Mouse (Mus musculus): ENCODE data around the gene Zfp866. TPM values are rescaled to one million over a fixed set of nuclear protein-coding genes. Genes with fewer than 3 reads are reported as not detected.

The Zfp866 gene
- total and polyA plus RNA-seq, 3 experiments: 11.7 to 12.3 TPM; not detected in 1

- DNase-seq (ENCODE audit: low read depth, low spot score): no peak
- Histone ChIP-seq H3K9me3 (replicated peaks; ENCODE audit: insufficient read depth, low read length) (no peaks in the 10 kb centered on the region), H3K36me3 (ENCODE audit: control insufficient read depth in 1 of 2, insufficient read depth in 2 of 2, low read length in 2 of 2) (no peaks in the 10 kb centered on the region; a peak in 1 of 4 replicates), H3K9ac (ENCODE audit: control insufficient read depth, low read depth, low read length, poor library complexity, severe bottlenecking) (no peak overlapping the region), H3K27me3 (ENCODE audit: control insufficient read depth in 1 of 2, insufficient read depth in 2 of 2, low read length in 2 of 2) (no peaks in the 10 kb centered on the region), H3K4me3 (ENCODE audit: control insufficient read depth in 1 of 2, insufficient read depth in 1 of 2, low read depth in 2 of 2, low read length in 2 of 2) (no peak overlapping the region), H3K27ac (ENCODE audit: control insufficient read depth, low read depth, low read length) (no peak overlapping the region), H3K79me2 (ENCODE audit: control insufficient read depth, insufficient read depth, low read length, poor library complexity) (no peaks in the 10 kb centered on the region), H3K4me1 (ENCODE audit: control insufficient read depth in 1 of 2, insufficient read depth in 2 of 2, low read length in 2 of 2) (no peaks in the 10 kb centered on the region)
- TF ChIP-seq JUND (IDR thresholded peaks at IDR 0.05; ENCODE audit: low read depth, low read length) (no peak), CTCF (IDR thresholded peaks at IDR 0.05 in 2 of 3, conservative IDR thresholded peaks at IDR 0.05 in 1 of 3; ENCODE audit: control insufficient read depth in 1 of 3, insufficient read depth in 1 of 3, low read depth in 2 of 3, low read length in 3 of 3, poor library complexity in 1 of 3, severe bottlenecking in 1 of 3) (no peak), POLR2A (IDR thresholded peaks at IDR 0.05; ENCODE audit: control insufficient read depth in 1 of 2, insufficient read depth in 1 of 2, low read depth in 1 of 2, low read length in 2 of 2, poor library complexity in 1 of 2) (no peak), CHD1 (IDR thresholded peaks at IDR 0.05; ENCODE audit: low read depth, low read length) (no peak), GATA1 (IDR thresholded peaks at IDR 0.05; ENCODE audit: low read depth, low read length) (no peak), USF1 (IDR thresholded peaks at IDR 0.05; ENCODE audit: low read depth, low read length) (no peak), GABPA (IDR thresholded peaks at IDR 0.05; ENCODE audit: low read depth, low read length) (no peak), EP300 (IDR thresholded peaks at IDR 0.05; ENCODE audit: low read depth in 1 of 2, low read length in 2 of 2) (no peak), RCOR1 (IDR thresholded peaks at IDR 0.05; ENCODE audit: low read depth, low read length) (no peak), NELFE (IDR thresholded peaks at IDR 0.05; ENCODE audit: low read depth, low read length) (no peak)
Measured at GRCm38 (mm10) chr8:69815396-69815795, 24.4 kb upstream of the Zfp866 start.

- no peaks in the 10 kb centered on the region for H3K9me3 ChIP-seq (replicated peaks; ENCODE audit: insufficient read depth, low read length)
- no peak for TF ChIP-seq USF1 (IDR thresholded peaks at IDR 0.05; ENCODE audit: low read depth, low read length)
- TF ChIP-seq CTCF (IDR thresholded peaks at IDR 0.05 in 2 of 3, conservative IDR thresholded peaks at IDR 0.05 in 1 of 3; ENCODE audit: control insufficient read depth in 1 of 3, insufficient read depth in 1 of 3, low read depth in 2 of 3, low read length in 3 of 3, poor library complexity in 1 of 3, severe bottlenecking in 1 of 3): no peak; a peak in 1 of 6 replicates
- TF ChIP-seq MEF2A (IDR thresholded peaks at IDR 0.05; ENCODE audit: extremely low read depth, insufficient replicate concordance, low read depth, low read length, poor library complexity, severe bottlenecking): no peak
- TF ChIP-seq ZMIZ1 (IDR thresholded peaks at IDR 0.05; ENCODE audit: low read depth, low read length): no peak
- no peak for TF ChIP-seq MAX (IDR thresholded peaks at IDR 0.05; ENCODE audit: low read length)
- TF ChIP-seq MXI1 (IDR thresholded peaks at IDR 0.05; ENCODE audit: low read depth, low read length): no peak
- no peaks in the 10 kb centered on the region; a peak in 2 of 4 replicates for H3K36me3 ChIP-seq (ENCODE audit: control insufficient read depth in 1 of 2, insufficient read depth in 2 of 2, low read length in 2 of 2)
- no peak overlapping the region for H3K9ac ChIP-seq (ENCODE audit: control insufficient read depth, low read depth, low read length, poor library complexity, severe bottlenecking)
- no peak for DNase-seq (ENCODE audit: low read depth, low spot score)
- H3K4me3 ChIP-seq (ENCODE audit: control insufficient read depth in 1 of 2, insufficient read depth in 1 of 2, low read depth in 2 of 2, low read length in 2 of 2): no peak overlapping the region
- H3K79me2 ChIP-seq (ENCODE audit: control insufficient read depth, insufficient read depth, low read length, poor library complexity): no peaks in the 10 kb centered on the region; the same call in 1 of the 2 replicates
- no peaks in the 10 kb centered on the region for H3K4me1 ChIP-seq (ENCODE audit: control insufficient read depth in 1 of 2, insufficient read depth in 2 of 2, low read length in 2 of 2)
- H3K27ac ChIP-seq (ENCODE audit: control insufficient read depth, low read depth, low read length): no peak overlapping the region
- H3K27me3 ChIP-seq (ENCODE audit: control insufficient read depth in 1 of 2, insufficient read depth in 2 of 2, low read length in 2 of 2): no peaks in the 10 kb centered on the region
Measured at GRCm38 (mm10) chr8:69814881-69815280, 23.9 kb upstream of the Zfp866 start.

GRCm38 (mm10) chr8:69809820-69810219, 18.8 kb upstream of the Zfp866 start:
- Histone ChIP-seq H3K27ac (ENCODE audit: control insufficient read depth, low read depth, low read length) (no peak overlapping the region), H3K9me3 (replicated peaks; ENCODE audit: insufficient read depth, low read length) (no peaks in the 10 kb centered on the region), H3K36me3 (ENCODE audit: control insufficient read depth in 1 of 2, insufficient read depth in 2 of 2, low read length in 2 of 2) (peaks cover 4 to 6% of the 10 kb centered on the region in 2 experiments; a peak in 2 of 4 replicates), H3K27me3 (ENCODE audit: control insufficient read depth in 1 of 2, insufficient read depth in 2 of 2, low read length in 2 of 2) (no peaks in the 10 kb centered on the region), H3K4me1 (ENCODE audit: control insufficient read depth in 1 of 2, insufficient read depth in 2 of 2, low read length in 2 of 2) (no peaks in the 10 kb centered on the region), H3K4me3 (ENCODE audit: control insufficient read depth in 1 of 2, insufficient read depth in 1 of 2, low read depth in 2 of 2, low read length in 2 of 2) (no peak overlapping the region), H3K79me2 (ENCODE audit: control insufficient read depth, insufficient read depth, low read length, poor library complexity) (peaks cover 7% of the 10 kb centered on the region), H3K9ac (ENCODE audit: control insufficient read depth, low read depth, low read length, poor library complexity, severe bottlenecking) (peak overlapping the region; percentile 10; the same call in 1 of the 2 replicates)
- no peak for DNase-seq (ENCODE audit: low read depth, low spot score)
- TF ChIP-seq KAT2A (conservative IDR thresholded peaks at IDR 0.05; ENCODE audit: low read depth, low read length) (no peak), MYB (IDR thresholded peaks at IDR 0.05; ENCODE audit: low read depth, low read length) (no peak), MYC (IDR thresholded peaks at IDR 0.05; ENCODE audit: low read depth, low read length) (no peak), CHD2 (IDR thresholded peaks at IDR 0.05; ENCODE audit: low read length) (no peak), SIN3A (IDR thresholded peaks at IDR 0.05; ENCODE audit: low read length) (no peak), USF2 (IDR thresholded peaks at IDR 0.05; ENCODE audit: borderline replicate concordance in 1 of 2, insufficient read depth in 1 of 2, low read depth in 1 of 2, low read length in 2 of 2) (no peak), GABPA (IDR thresholded peaks at IDR 0.05; ENCODE audit: low read depth, low read length) (no peak), EP300 (IDR thresholded peaks at IDR 0.05; ENCODE audit: low read depth in 1 of 2, low read length in 2 of 2) (no peak), CHD1 (IDR thresholded peaks at IDR 0.05; ENCODE audit: low read depth, low read length) (no peak), MAZ (IDR thresholded peaks at IDR 0.05; ENCODE audit: low read depth, low read length) (no peak), HCFC1 (IDR thresholded peaks at IDR 0.05; ENCODE audit: low read depth, low read length) (no peak), NRF1 (IDR thresholded peaks at IDR 0.05; ENCODE audit: insufficient read depth, low read depth, low read length, poor library complexity, severe bottlenecking) (no peak), RAD21 (IDR thresholded peaks at IDR 0.05; ENCODE audit: low read depth, low read length) (no peak), UBTF (IDR thresholded peaks at IDR 0.05; ENCODE audit: borderline replicate concordance, insufficient read depth, low read depth, low read length) (no peak), JUND (IDR thresholded peaks at IDR 0.05; ENCODE audit: low read depth, low read length) (no peak)

Data from MEL (cell line).